Mouse (Mus musculus): Measurements from ENCODE around the gene Ppp3ca. TPM values are rescaled to one million over a fixed set of nuclear protein-coding genes. Genes with fewer than 3 reads are reported as not detected.

Gene Ppp3ca
- total and polyA plus RNA-seq, 3 experiments: 17.4 to 40.6 (median 32.0) TPM

- Histone ChIP-seq H3K4me1 (ENCODE audit: control insufficient read depth in 1 of 2, insufficient read depth in 2 of 2, low read length in 2 of 2) (peaks cover 5 to 6% of the 10 kb centered on the region in 2 experiments; a peak in 3 of 4 replicates), H3K9me3 (replicated peaks; ENCODE audit: insufficient read depth, low read length) (no peaks in the 10 kb centered on the region), H3K36me3 (ENCODE audit: control insufficient read depth in 1 of 2, insufficient read depth in 2 of 2, low read length in 2 of 2) (peaks cover 0 to 15% of the 10 kb centered on the region in 2 experiments; a peak in 2 of 4 replicates), H3K79me2 (ENCODE audit: control insufficient read depth, insufficient read depth, low read length, poor library complexity) (peaks cover 28% of the 10 kb centered on the region), H3K27me3 (ENCODE audit: control insufficient read depth in 1 of 2, insufficient read depth in 2 of 2, low read length in 2 of 2) (no peaks in the 10 kb centered on the region), H3K9ac (ENCODE audit: control insufficient read depth, low read depth, low read length, poor library complexity, severe bottlenecking) (peak overlapping the region; percentile 83), H3K4me3 (ENCODE audit: control insufficient read depth in 1 of 2, insufficient read depth in 1 of 2, low read depth in 2 of 2, low read length in 2 of 2) (peak overlapping the region; percentile 98 to 100), H3K27ac (ENCODE audit: control insufficient read depth, low read depth, low read length) (peak overlapping the region; percentile 10; the same call in 1 of the 2 replicates)
- peak; percentile 77 for TF ChIP-seq NELFE (IDR thresholded peaks at IDR 0.05; ENCODE audit: low read depth, low read length)
- TF ChIP-seq ZMIZ1 (IDR thresholded peaks at IDR 0.05; ENCODE audit: low read depth, low read length): 0 out of 2 replicates have a peak, but pooled peaks have one; percentile 60
- TF ChIP-seq USF1 (IDR thresholded peaks at IDR 0.05; ENCODE audit: low read depth, low read length): peak; percentile 43
- TF ChIP-seq ZNF384 (IDR thresholded peaks at IDR 0.05; ENCODE audit: low read depth, low read length): no peak
- TF ChIP-seq POLR2A (IDR thresholded peaks at IDR 0.05; ENCODE audit: control insufficient read depth in 1 of 2, insufficient read depth in 1 of 2, low read depth in 1 of 2, low read length in 2 of 2, poor library complexity in 1 of 2): peak; percentile 67 to 69; a peak in 3 of 4 replicates
- TF ChIP-seq UBTF (IDR thresholded peaks at IDR 0.05; ENCODE audit: borderline replicate concordance, insufficient read depth, low read depth, low read length): no peak
- peak; percentile 43; the same call in 1 of the 2 replicates for TF ChIP-seq SIN3A (IDR thresholded peaks at IDR 0.05; ENCODE audit: low read length)
- TF ChIP-seq POLR2AphosphoS5 (IDR thresholded peaks at IDR 0.05; ENCODE audit: borderline replicate concordance, low read depth, low read length): peak; percentile 43; the same call in 1 of the 2 replicates
- peak; percentile 45 for TF ChIP-seq TCF12 (IDR thresholded peaks at IDR 0.05; ENCODE audit: low read depth, low read length)
- TF ChIP-seq MYB (IDR thresholded peaks at IDR 0.05; ENCODE audit: low read depth, low read length): no peak
- peak; percentile 27; the same call in 1 of the 2 replicates for TF ChIP-seq ELF1 (IDR thresholded peaks at IDR 0.05; ENCODE audit: low read depth, low read length)
- 0 out of 2 replicates have a peak, but pooled peaks have one; percentile 5 for TF ChIP-seq SMC3 (IDR thresholded peaks at IDR 0.05; ENCODE audit: low read depth, low read length)
- peak; percentile 83; the same call in 1 of the 2 replicates for TF ChIP-seq MAZ (IDR thresholded peaks at IDR 0.05; ENCODE audit: low read depth, low read length)
- DNase-seq (ENCODE audit: low read depth, low spot score): peak; percentile 97
These were observed 454 bp upstream of the Ppp3ca start for GRCm38 (mm10) chr3:136669231-136670109.

GRCm38 (mm10) chr3:136670360-136671131, 622 bp downstream of the Ppp3ca start:
- DNase-seq (ENCODE audit: low read depth, low spot score): peak; percentile 73
- Histone ChIP-seq H3K9me3 (replicated peaks; ENCODE audit: insufficient read depth, low read length) (no peaks in the 10 kb centered on the region), H3K9ac (ENCODE audit: control insufficient read depth, low read depth, low read length, poor library complexity, severe bottlenecking) (peak overlapping the region; percentile 80), H3K4me1 (ENCODE audit: control insufficient read depth in 1 of 2, insufficient read depth in 2 of 2, low read length in 2 of 2) (peaks cover 6 to 7% of the 10 kb centered on the region in 2 experiments; a peak in 3 of 4 replicates), H3K36me3 (ENCODE audit: control insufficient read depth in 1 of 2, insufficient read depth in 2 of 2, low read length in 2 of 2) (peaks cover 0 to 15% of the 10 kb centered on the region in 2 experiments; a peak in 2 of 4 replicates), H3K79me2 (ENCODE audit: control insufficient read depth, insufficient read depth, low read length, poor library complexity) (peaks cover 32% of the 10 kb centered on the region), H3K27ac (ENCODE audit: control insufficient read depth, low read depth, low read length) (peak overlapping the region; percentile 84), H3K4me3 (ENCODE audit: control insufficient read depth in 1 of 2, insufficient read depth in 1 of 2, low read depth in 2 of 2, low read length in 2 of 2) (peak overlapping the region; percentile 98 to 100), H3K27me3 (ENCODE audit: control insufficient read depth in 1 of 2, insufficient read depth in 2 of 2, low read length in 2 of 2) (no peaks in the 10 kb centered on the region)
- TF ChIP-seq ETS1 (IDR thresholded peaks at IDR 0.05; ENCODE audit: low read depth, low read length) (peak; percentile 21; the same call in 1 of the 2 replicates), JUND (IDR thresholded peaks at IDR 0.05; ENCODE audit: low read depth, low read length) (no peak), BHLHE40 (IDR thresholded peaks at IDR 0.05; ENCODE audit: borderline replicate concordance, low read depth, low read length) (no peak), MAZ (IDR thresholded peaks at IDR 0.05; ENCODE audit: low read depth, low read length) (no peak; the same call in 1 of the 2 replicates), MXI1 (IDR thresholded peaks at IDR 0.05; ENCODE audit: low read depth, low read length) (peak; percentile 71; the same call in 1 of the 2 replicates), TCF12 (IDR thresholded peaks at IDR 0.05; ENCODE audit: low read depth, low read length) (no peak), UBTF (IDR thresholded peaks at IDR 0.05; ENCODE audit: borderline replicate concordance, insufficient read depth, low read depth, low read length) (peak; percentile 37; the same call in 1 of the 2 replicates), USF1 (IDR thresholded peaks at IDR 0.05; ENCODE audit: low read depth, low read length) (0 out of 2 replicates have a peak, but pooled peaks have one; percentile 9), USF2 (IDR thresholded peaks at IDR 0.05; ENCODE audit: borderline replicate concordance in 1 of 2, insufficient read depth in 1 of 2, low read depth in 1 of 2, low read length in 2 of 2) (no peak), ZMIZ1 (IDR thresholded peaks at IDR 0.05; ENCODE audit: low read depth, low read length) (no peak), SIN3A (IDR thresholded peaks at IDR 0.05; ENCODE audit: low read length) (peak; percentile 39; the same call in 1 of the 2 replicates)

Data from MEL (cell line).